Mouse (Mus musculus): ENCODE measurements around the gene Nkain2. TPM values are rescaled to one million over a fixed set of nuclear protein-coding genes. Genes with fewer than 3 reads are reported as not detected.
"Not testable (repeated sequence)": the region's sequence is repeated elsewhere in the genome, so short reads cannot be mapped to it uniquely, and the experiment has no call there.

Nkain2 gene
- total RNA-seq (2021): under 1 TPM; 0.90 to 1.00 TPM
- long read RNA-seq, experiment 1, partial matches to known transcripts: 0 of 1 reads
- long read RNA-seq, experiment 1, other reads (novel, unspliced or antisense): 1 of 1 reads
- long read RNA-seq, experiment 2, partial matches to known transcripts: 0 of 1 reads
- long read RNA-seq, experiment 2, other reads (novel, unspliced or antisense): 1 of 1 reads

GRCm38 (mm10) chr10:32889652-32890506 is at the start of gene Nkain2:
Nkain2 (minus strand) TSS chr10:32890462.
- peak; percentile 40 for DNase-seq
- intact Hi-C loops (cut with DNase I; ENCODE audit: low total_unique reads): no loop called here

- no peak for DNase-seq
- intact Hi-C loops (cut with DNase I; ENCODE audit: low total_unique reads): no loop called here
These were observed 49.6 kb upstream of the Nkain2 start for GRCm38 (mm10) chr10:32939853-32940252.

- DNase-seq: no peak
- intact Hi-C loops (cut with DNase I; ENCODE audit: low total_unique reads): no loop called here
These were observed 4.8 kb upstream of the Nkain2 start for GRCm38 (mm10) chr10:32895093-32895492.

- DNase-seq: peak; percentile 9
- intact Hi-C loops (cut with DNase I; ENCODE audit: low total_unique reads): no loop called here
These were observed 357 bp upstream of the Nkain2 start for GRCm38 (mm10) chr10:32890507-32891131.

- DNase-seq: no peak
- intact Hi-C loops (cut with DNase I; ENCODE audit: low total_unique reads): no loop called here
These were observed 8.3 kb downstream of the Nkain2 start for GRCm38 (mm10) chr10:32881977-32882376.

- intact Hi-C loops (cut with DNase I; ENCODE audit: low total_unique reads): no loop called here
- no peak for DNase-seq
These were observed 19.4 kb downstream of the Nkain2 start for GRCm38 (mm10) chr10:32870691-32871406.

GRCm38 (mm10) chr10:32869541-32869940 is 20.7 kb downstream of the Nkain2 start:
- intact Hi-C loops (cut with DNase I; ENCODE audit: low total_unique reads): no loop called here
- no peak for DNase-seq

GRCm38 (mm10) chr10:32815210-32815883 is 74.9 kb downstream of the Nkain2 start:
- DNase-seq: no peak
- intact Hi-C loops (cut with DNase I; ENCODE audit: low total_unique reads): no loop called here

GRCm38 (mm10) chr10:32796215-32796614 is 94.0 kb downstream of the Nkain2 start:
- intact Hi-C loops (cut with DNase I; ENCODE audit: low total_unique reads): no loop called here
- DNase-seq: no peak

- no peak for DNase-seq
- intact Hi-C loops (cut with DNase I; ENCODE audit: low total_unique reads): no loop called here
These were observed 99.7 kb downstream of the Nkain2 start for GRCm38 (mm10) chr10:32790541-32790940.

- intact Hi-C loops (cut with DNase I; ENCODE audit: low total_unique reads): no loop called here
These were observed 107.4 kb downstream of the Nkain2 start for GRCm38 (mm10) chr10:32782732-32783359.

GRCm38 (mm10) chr10:32738989-32739388 is 151.3 kb downstream of the Nkain2 start:
- intact Hi-C loops (cut with DNase I; ENCODE audit: low total_unique reads): no loop called here

More at GRCm38 (mm10) chr10:32782732-32783359, 107.4 kb downstream of the Nkain2 start:
- no peak for DNase-seq

GRCm38 (mm10) chr10:32706579-32706978 is 183.7 kb downstream of the Nkain2 start:
- intact Hi-C loops (cut with DNase I; ENCODE audit: low total_unique reads); DNase-seq: not testable (repeated sequence)

More at GRCm38 (mm10) chr10:32738989-32739388, 151.3 kb downstream of the Nkain2 start:
- DNase-seq: no peak

GRCm38 (mm10) chr10:32696661-32697060 is 193.6 kb downstream of the Nkain2 start:
- intact Hi-C loops (cut with DNase I; ENCODE audit: low total_unique reads): no loop called here
- no peak for DNase-seq

- intact Hi-C loops (cut with DNase I; ENCODE audit: low total_unique reads): no loop called here
- no peak for DNase-seq
These were observed 205.7 kb downstream of the Nkain2 start for GRCm38 (mm10) chr10:32684548-32684947.

- DNase-seq: no peak
- intact Hi-C loops (cut with DNase I; ENCODE audit: low total_unique reads): no loop called here
These were observed 250.0 kb downstream of the Nkain2 start for GRCm38 (mm10) chr10:32640256-32640655.

GRCm38 (mm10) chr10:32639173-32639572 is 251.1 kb downstream of the Nkain2 start:
- intact Hi-C loops (cut with DNase I; ENCODE audit: low total_unique reads): no loop called here
- DNase-seq: no peak

- DNase-seq: no peak
- intact Hi-C loops (cut with DNase I; ENCODE audit: low total_unique reads): no loop called here
These were observed 259.2 kb downstream of the Nkain2 start for GRCm38 (mm10) chr10:32631043-32631442.

- DNase-seq: no peak
- intact Hi-C loops (cut with DNase I; ENCODE audit: low total_unique reads): no loop called here
These were observed 285.8 kb downstream of the Nkain2 start for GRCm38 (mm10) chr10:32604448-32604847.

Measured in gastrocnemius, postnatal 14 days (tissue).